Mouse (Mus musculus): ENCODE measurements around the gene Mnat1.
"Not testable (repeated sequence)": the region's sequence is repeated elsewhere in the genome, so short reads cannot be mapped to it uniquely, and the experiment has no call there.

Mnat1 gene

GRCm38 (mm10) chr12:73123093-73124041, at the start of gene Mnat1:
Gene Mnat1 (plus strand): TSS chr12:73123717.
- DNase-seq (ENCODE audit: low read depth, low spot score), result peak; percentile 90

DNA sequence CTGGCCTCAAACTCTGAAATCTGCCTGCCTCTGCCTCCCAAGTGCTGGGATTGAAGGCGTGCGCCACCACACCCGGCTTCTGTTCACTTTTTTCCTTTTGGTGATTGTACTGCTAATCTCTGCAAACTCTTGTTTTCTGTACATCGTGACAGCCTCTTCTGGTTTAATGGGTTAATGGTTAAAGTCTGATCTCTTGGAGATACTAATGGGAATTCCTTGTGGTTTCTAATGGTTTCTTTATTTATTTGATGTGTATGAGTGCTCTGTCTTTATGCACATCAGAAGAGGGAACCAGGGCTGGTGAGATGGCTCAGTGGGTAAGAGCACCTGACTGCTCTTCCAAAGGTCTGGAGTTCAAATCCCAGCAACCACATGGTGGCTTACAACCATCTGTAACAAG, 41.7 kb upstream of the Mnat1 start:
- DNase-seq (ENCODE audit: low read depth, low spot score), result not testable (repeated sequence)

DNA sequence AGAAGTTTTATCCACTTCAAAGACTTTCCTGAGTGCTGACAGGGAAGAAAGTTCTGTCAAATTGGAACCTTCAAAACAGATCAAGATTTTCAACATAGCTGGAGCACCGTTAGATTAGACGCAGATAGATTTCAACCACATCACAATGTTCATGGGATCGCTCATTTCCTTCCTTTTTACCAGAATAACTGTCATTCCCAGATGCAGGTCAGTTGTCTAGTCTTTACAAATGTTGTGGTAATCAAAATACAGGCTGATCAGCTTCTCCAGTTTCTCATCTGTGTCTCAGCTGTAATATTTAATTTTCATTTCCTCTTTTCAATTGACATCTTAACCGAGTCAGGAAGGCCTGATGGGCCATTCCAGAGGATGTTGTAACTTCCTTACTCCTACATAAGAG, 39.7 kb upstream of the Mnat1 start:
- DNase-seq (ENCODE audit: low read depth, low spot score), result no peak

- DNase-seq (ENCODE audit: low read depth, low spot score), result no peak
These were observed 37.5 kb upstream of the Mnat1 start for GRCm38 (mm10) chr12:73085739-73086630.

DNA sequence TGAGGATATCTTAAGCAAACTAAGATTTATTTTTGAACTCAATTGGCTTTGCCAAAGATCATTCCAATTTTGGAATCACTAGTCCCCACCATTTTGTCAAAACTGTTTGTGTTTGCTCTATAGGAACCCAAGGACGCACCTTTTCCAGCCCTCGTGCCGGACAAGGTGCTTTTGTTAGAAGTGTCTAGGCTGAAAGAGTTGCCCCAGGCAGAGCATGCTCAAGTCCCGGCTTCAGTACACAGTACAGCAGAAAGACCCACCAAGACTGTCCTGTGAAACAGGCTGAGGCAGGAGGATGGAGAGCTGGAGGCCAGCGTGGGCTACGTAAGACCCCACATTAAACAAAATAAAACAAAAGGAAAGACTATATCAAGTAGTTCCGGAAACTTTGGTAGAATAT, 36.4 kb upstream of the Mnat1 start:
- DNase-seq (ENCODE audit: low read depth, low spot score), result no peak

DNA sequence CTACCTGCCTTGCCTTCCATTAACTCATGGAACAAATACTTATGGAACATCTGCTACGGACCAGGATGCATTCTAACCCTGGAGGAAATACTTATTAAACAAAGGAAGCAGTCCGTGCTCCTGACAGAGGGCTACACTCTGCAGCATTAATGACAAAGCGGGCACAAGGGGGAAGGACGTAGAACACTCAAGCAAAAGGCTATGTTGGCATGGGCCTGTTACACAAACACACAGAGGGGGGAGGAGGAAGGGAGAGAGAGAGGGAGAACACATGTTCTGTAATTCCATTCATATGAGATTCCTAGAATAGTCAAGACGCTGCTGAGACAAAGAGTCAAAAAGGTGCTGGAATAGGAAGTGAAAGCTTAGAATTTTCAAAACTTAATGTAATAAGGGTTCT, 35.0 kb upstream of the Mnat1 start:
- peak; percentile 39 for DNase-seq (ENCODE audit: low read depth, low spot score)

DNA sequence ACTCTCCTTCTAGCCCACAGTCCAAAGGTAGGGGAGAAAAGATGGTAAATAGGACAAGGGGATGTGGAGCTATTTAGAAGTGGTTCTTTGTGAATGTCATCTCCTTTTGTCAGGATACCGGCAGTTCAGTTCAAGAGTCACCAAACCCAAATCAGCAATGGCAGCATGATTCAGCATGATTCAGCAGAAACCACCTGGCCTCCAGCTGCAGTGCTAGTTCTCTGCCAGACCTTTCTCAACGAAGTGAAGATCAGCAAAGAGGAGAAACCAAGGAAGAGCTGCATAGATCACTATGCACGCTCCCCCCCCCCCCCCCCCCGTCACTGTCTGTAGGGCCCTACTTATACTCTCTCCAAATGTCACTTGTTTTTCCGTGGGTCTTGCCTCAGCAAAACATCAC, 34.6 kb upstream of the Mnat1 start:
- DNase-seq (ENCODE audit: low read depth, low spot score), result peak; percentile 70

DNA sequence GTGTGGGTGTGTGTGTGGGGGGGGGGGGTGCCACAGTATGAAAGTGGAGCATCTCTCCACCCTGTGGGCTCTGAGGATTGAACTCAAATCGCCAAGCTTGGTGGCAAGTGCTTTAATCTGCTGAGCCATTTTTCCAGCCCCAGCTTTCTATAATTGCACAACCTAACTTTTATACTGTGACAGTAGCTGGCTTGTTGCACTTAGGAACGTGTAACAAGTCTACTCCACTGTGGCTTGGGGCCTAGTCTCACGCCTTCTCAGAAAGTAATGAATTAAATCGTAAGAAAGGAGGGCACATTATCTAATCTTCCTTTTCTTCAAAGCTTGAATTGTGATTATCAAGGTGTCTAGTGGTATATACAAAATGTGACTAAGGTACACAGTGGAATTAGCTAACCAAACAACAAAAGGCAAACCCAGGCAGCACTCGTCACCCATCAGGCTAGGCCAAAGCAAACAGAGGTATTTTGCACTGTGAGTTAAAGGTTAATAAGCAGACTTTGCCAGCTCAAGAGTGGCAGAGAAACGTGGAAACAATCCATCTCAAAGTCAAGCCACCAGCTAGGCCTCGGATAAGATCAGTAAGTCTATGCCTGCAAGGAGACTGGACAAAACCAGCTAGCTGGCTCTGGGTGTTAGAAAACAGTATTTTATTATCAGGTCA, 32.7 kb upstream of the Mnat1 start:
- no peak for DNase-seq (ENCODE audit: low read depth, low spot score)

DNA sequence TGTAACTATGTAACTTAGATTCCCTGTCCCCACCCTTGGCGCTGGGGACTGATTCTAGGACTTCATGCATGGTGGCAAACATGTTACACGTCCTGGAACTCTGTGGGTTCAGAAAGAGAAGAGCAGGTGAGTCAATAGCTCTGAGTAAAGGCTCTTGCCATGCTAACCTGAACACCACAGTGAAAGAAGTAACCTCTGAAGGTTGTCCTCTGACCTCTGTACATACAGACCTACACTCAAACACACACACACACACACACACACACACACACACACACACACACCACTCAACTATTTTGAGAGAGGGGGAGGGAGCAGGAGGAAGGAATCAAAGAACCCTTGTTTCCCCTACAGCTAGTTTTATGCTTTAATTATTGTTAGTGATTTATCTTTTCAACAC, 29.3 kb upstream of the Mnat1 start:
- no peak for DNase-seq (ENCODE audit: low read depth, low spot score)

DNA sequence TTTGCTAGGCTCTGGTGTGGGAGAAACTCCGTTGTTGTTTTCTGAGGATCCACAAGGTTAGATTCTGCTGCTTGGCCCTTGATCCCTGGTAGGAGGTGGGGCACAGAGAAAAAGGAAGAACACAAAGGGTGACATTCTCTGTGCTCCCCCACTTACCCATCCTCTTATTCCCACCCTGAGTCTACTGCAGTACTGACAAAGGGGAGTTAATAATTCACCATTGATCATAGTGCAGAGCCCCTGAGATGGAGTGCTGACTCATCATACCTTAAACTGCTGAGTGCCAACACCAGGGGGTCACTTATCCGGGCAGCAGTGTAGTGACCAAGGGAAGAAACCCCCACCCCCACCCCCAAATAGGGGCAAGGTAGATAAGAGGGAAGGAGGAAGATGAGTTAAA, 28.9 kb upstream of the Mnat1 start:
- no peak for DNase-seq (ENCODE audit: low read depth, low spot score)

- DNase-seq (ENCODE audit: low read depth, low spot score), result not testable (repeated sequence)
These were observed 27.3 kb upstream of the Mnat1 start for GRCm38 (mm10) chr12:73096177-73096576.

- DNase-seq (ENCODE audit: low read depth, low spot score), result no peak
These were observed 24.9 kb upstream of the Mnat1 start for GRCm38 (mm10) chr12:73098593-73098992.

GRCm38 (mm10) chr12:73103713-73104112, 19.8 kb upstream of the Mnat1 start:
- DNase-seq (ENCODE audit: low read depth, low spot score), result no peak

- peak; percentile 61 for DNase-seq (ENCODE audit: low read depth, low spot score)
These were observed 15.7 kb upstream of the Mnat1 start for GRCm38 (mm10) chr12:73107821-73108220.

- DNase-seq (ENCODE audit: low read depth, low spot score), result peak; percentile 90
These were observed 12.9 kb upstream of the Mnat1 start for GRCm38 (mm10) chr12:73110431-73111111.

GRCm38 (mm10) chr12:73111561-73112325, 11.8 kb upstream of the Mnat1 start:
- DNase-seq (ENCODE audit: low read depth, low spot score), result peak; percentile 65

DNA sequence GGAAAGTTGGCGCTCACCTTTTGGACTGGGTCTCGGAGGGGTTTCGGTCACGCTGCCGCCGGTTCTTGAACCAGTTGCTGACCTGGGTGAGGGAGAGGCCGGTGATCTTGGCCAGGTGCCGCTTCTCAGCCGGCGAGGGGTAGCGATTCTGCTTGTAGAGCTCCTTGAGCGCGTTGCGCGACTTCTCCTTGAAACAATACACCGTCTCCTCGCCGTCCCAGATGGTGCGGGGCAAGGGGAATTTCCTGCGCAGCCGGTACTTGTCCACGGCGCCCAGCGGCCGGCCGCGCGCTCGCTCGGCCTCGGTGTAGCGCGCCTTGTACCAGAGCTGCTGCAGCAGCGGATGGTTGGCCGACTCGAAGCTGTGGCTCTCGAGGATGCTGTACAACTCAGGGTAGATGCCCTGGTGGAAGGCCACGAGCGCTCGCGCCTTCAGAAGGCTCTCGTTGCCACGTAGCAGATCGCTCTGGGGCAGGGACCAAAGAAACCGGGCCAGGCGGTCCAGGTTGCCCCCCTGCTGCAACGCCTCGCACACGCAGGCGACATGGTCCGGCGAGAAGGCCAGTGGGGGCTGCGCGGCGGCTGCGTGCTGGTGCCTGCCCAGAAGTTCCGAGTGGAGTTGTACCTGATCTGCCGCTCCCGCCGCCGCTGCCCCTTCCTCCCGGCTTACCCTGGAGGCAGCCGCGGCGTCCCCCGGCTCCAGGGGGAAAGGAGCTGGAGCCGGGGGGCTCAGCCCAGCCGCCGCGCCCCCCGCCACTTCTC, 11.0 kb upstream of the Mnat1 start:
- peak; percentile 65 for DNase-seq (ENCODE audit: low read depth, low spot score)

DNA sequence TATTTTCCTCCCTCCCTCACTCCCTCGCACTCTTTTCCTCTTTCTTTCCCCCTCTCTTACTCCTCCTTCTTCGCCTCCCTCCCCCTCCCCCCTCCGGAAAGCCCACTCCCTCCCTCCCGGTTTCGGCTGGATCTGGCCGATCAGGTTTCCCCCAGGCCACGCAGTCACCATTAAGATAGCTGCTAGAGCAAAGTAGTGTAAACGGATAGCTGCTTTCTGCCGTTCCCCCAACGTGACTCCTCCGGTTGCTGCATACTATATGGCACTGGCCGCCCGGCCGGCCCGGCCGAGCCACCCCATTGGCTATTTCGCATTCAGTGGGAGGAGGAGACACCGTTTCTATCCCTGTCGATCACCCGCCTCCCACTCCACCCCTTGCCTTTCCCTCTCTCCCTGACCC, 10.3 kb upstream of the Mnat1 start, which contains the start of gene Six4:
TSS of gene Six4 (minus strand) at position 261 of the 400 bp plus-strand sequence.
- DNase-seq (ENCODE audit: low read depth, low spot score), result peak; percentile 93

- DNase-seq (ENCODE audit: low read depth, low spot score), result no peak
These were observed 1.7 kb downstream of the Mnat1 start for GRCm38 (mm10) chr12:73125250-73125649.

DNA sequence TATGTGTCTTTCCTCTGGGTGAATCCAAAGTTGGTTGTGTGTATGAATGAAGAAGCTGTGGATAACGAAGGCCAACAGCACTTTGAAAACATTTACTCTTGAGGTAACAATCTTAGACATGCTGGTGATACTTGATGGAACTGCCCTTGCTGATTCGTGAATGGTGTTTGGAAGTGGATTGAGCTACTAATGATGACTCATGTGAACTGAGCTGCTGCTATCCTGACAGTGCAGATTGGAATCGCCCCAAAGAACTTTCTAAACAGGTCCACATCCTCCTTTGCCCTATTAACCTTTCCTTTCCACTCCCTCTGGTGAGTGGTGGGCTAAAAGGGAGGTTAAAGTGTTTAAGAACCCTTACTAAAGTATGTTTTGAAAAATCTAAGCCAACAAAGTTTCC, 17.2 kb downstream of the Mnat1 start:
- peak; percentile 63 for DNase-seq (ENCODE audit: low read depth, low spot score)
